Mouse (Mus musculus) heart, adult 2 months (tissue): Measurements from ENCODE around the gene Pou3f4. TPM values are rescaled to one million over a fixed set of nuclear protein-coding genes. Genes with fewer than 3 reads are reported as not detected.
"Not testable (repeated sequence)": the region's sequence is repeated elsewhere in the genome, so short reads cannot be mapped to it uniquely, and the experiment has no call there.

ENCODE experiments used
- DNase-seq, 2 experiments: peaks; one replicate each; pipeline ENCODE4 v3.0.0; 2021
- H3K27ac ChIP-seq: fragments of 200-600 bp; 2 replicates; pipeline ENCODE4 v1.8.1; 2022
- H3K27me3 ChIP-seq: fragments of 200-500 bp; 2 replicates; pipeline ENCODE4 v1.6.1; 2012; ENCODE audit warnings: mild to moderate bottlenecking, low read length, inconsistent platforms, mixed read lengths; ENCODE audit not compliant: control insufficient read depth, insufficient read depth
- H3K36me3 ChIP-seq: fragments of 200-500 bp; 2 replicates; pipeline ENCODE4 v1.6.1; 2012; ENCODE audit warnings: low read length, inconsistent platforms; ENCODE audit not compliant: control insufficient read depth, insufficient read depth
- H3K4me1 ChIP-seq: fragments of 200-500 bp; 2 replicates; pipeline ENCODE4 v1.6.1; 2011; ENCODE audit warnings: low read length; ENCODE audit not compliant: control insufficient read depth, insufficient read depth
- H3K4me3 ChIP-seq: fragments of 200-600 bp; 2 replicates; pipeline ENCODE4 v1.8.1; 2022
- H3K79me2 ChIP-seq: fragments of 200-500 bp; replicated peaks from 2 replicates; pipeline ENCODE4 v1.6.1; 2012; ENCODE audit warnings: mild to moderate bottlenecking, inconsistent platforms, low read length, moderate library complexity, mixed read lengths; ENCODE audit not compliant: control insufficient read depth, insufficient read depth
- H3K9ac ChIP-seq: fragments of 200-500 bp; 2 replicates; pipeline ENCODE4 v1.6.1; 2012; ENCODE audit warnings: low read depth, mild to moderate bottlenecking, control low read depth, inconsistent platforms, low read length, mixed read lengths
- CTCF ChIP-seq: fragments of 200-600 bp; IDR thresholded peaks from 2 replicates; pipeline ENCODE4 v1.8.1; 2022; ENCODE audit warnings: antibody characterized with exemption, mild to moderate bottlenecking, moderate library complexity
- EP300 ChIP-seq: fragments of 200-500 bp; IDR thresholded peaks from 2 replicates; pipeline ENCODE4 v1.6.1; 2011; ENCODE audit warnings: low read depth, low read length, control low read depth; ENCODE audit not compliant: insufficient read depth
- POLR2A ChIP-seq: fragments of 200-500 bp; IDR thresholded peaks from 2 replicates; pipeline ENCODE4 v1.6.1; 2011; ENCODE audit warnings: mild to moderate bottlenecking, low read depth, low read length, control low read depth; ENCODE audit not compliant: insufficient read depth
- WGBS: fragments of 180-500 bp; shearing (Covaris S2); methylation state at CpG from one replicate; pipeline ENCODE4 v1.1.7; 2018; 5-methylcytosine and 5-hydroxymethylcytosine counted together
- intact Hi-C: fragments of 180-260 bp; cut with DNase I; formaldehyde crosslinking; loops from one replicate; pipeline ENCODE4 v1.15.1; 2025
- long read RNA-seq: library from polyadenylated mRNA; stranded (forward); transcript quantifications from one replicate; pipeline ENCODE4 v2.0.0, GENCODE M21; 2021
- polyA plus RNA-seq: library from polyadenylated mRNA; depleted of rRNA; stranded (reverse); fragments of >200 nt; gene quantifications from 2 replicates; pipeline ENCODE4 v1.2.3, GENCODE M21; 2012; rRNA removed
- total RNA-seq, 2 experiments: library from RNA; stranded (reverse); gene quantifications; 2 replicates each; pipeline ENCODE4 v1.2.3; 2021

Pou3f4 gene
- total RNA-seq (not detected), polyA plus RNA-seq (not detected in 2 replicates)
- long read RNA-seq = 0 reads

- TF ChIP-seq CTCF (no peak), EP300 (no peak), POLR2A (no peak)
- Histone ChIP-seq H3K4me1 (no peaks in the 10 kb centered on the region), H3K9ac (no peak within 1 kb of the TSS), H3K4me3 (no peak within 1 kb of the TSS), H3K36me3 (no peaks in the 10 kb centered on the region), H3K27ac (no peak within 1 kb of the TSS), H3K27me3 (0 out of 2 replicates have a peak, but pooled peaks cover 2% of the 10 kb centered on the region), H3K79me2 (no peaks in the 10 kb centered on the region)
- WGBS = 14% methylated on average over 20 of the region's 20 CpGs
- intact Hi-C loops = no loop called here
- DNase-seq = peak in 1 of 2 experiments; percentile 2
These were observed at the start of gene Pou3f4 for GRCm38 (mm10) chrX:110814151-110814571. Gene Pou3f4 (plus strand): TSS chrX:110814280.

- Histone ChIP-seq H3K4me1 (no peaks in the 10 kb centered on the region), H3K27ac (no peak overlapping the region), H3K4me3 (no peak overlapping the region), H3K36me3 (no peaks in the 10 kb centered on the region), H3K79me2 (no peaks in the 10 kb centered on the region), H3K27me3 (no peaks in the 10 kb centered on the region), H3K9ac (no peak overlapping the region)
- DNase-seq = no peak
- TF ChIP-seq CTCF (no peak), EP300 (no peak), POLR2A (no peak)
- WGBS = 30% methylated on average over 1 of the region's 1 CpGs
- intact Hi-C loops = no loop called here
These were observed 48.1 kb upstream of the Pou3f4 start for GRCm38 (mm10) chrX:110765939-110766338.

- H3K36me3 ChIP-seq, H3K79me2 ChIP-seq, H3K9ac ChIP-seq, DNase-seq, H3K4me3 ChIP-seq, H3K4me1 ChIP-seq, H3K27me3 ChIP-seq, H3K27ac ChIP-seq, intact Hi-C loops: not testable (repeated sequence)
These were observed 39.3 kb upstream of the Pou3f4 start for GRCm38 (mm10) chrX:110774807-110775206.

- H3K79me2 ChIP-seq = no peaks in the 10 kb centered on the region
- WGBS = 47% methylated on average over 2 of the region's 2 CpGs
These were observed 11.6 kb upstream of the Pou3f4 start for GRCm38 (mm10) chrX:110802502-110802901.

GRCm38 (mm10) chrX:110810001-110810578 lies 4.0 kb upstream of the Pou3f4 start:
- Histone ChIP-seq H3K9ac (no peak overlapping the region), H3K4me1 (no peaks in the 10 kb centered on the region), H3K27ac (no peak overlapping the region), H3K36me3 (no peaks in the 10 kb centered on the region), H3K27me3 (no peaks in the 10 kb centered on the region), H3K79me2 (no peaks in the 10 kb centered on the region), H3K4me3 (no peak overlapping the region)
- 40% methylated on average over 4 of the region's 4 CpGs for WGBS
- DNase-seq = no peak
- TF ChIP-seq CTCF (no peak), EP300 (no peak), POLR2A (no peak)
- intact Hi-C loops = no loop called here

More at GRCm38 (mm10) chrX:110802502-110802901, 11.6 kb upstream of the Pou3f4 start:
- Histone ChIP-seq H3K36me3 (no peaks in the 10 kb centered on the region), H3K4me3 (no peak overlapping the region), H3K4me1 (no peaks in the 10 kb centered on the region), H3K27ac (no peak overlapping the region), H3K27me3 (no peaks in the 10 kb centered on the region), H3K9ac (no peak overlapping the region)
- intact Hi-C loops = no loop called here
- DNase-seq = no peak
- TF ChIP-seq EP300 (no peak), CTCF (no peak), POLR2A (no peak)

GRCm38 (mm10) chrX:110810753-110811506 lies 3.1 kb upstream of the Pou3f4 start:
- 46% methylated on average over 5 of the region's 5 CpGs for WGBS

More at GRCm38 (mm10) chrX:110810753-110811506, 3.1 kb upstream of the Pou3f4 start:
- Histone ChIP-seq H3K4me1 (no peaks in the 10 kb centered on the region), H3K9ac (no peak overlapping the region), H3K36me3 (no peaks in the 10 kb centered on the region), H3K27ac (no peak overlapping the region), H3K4me3 (no peak overlapping the region), H3K27me3 (no peaks in the 10 kb centered on the region), H3K79me2 (no peaks in the 10 kb centered on the region)
- intact Hi-C loops = no loop called here
- no peak for TF ChIP-seq EP300
- TF ChIP-seq POLR2A = no peak
- no peak for TF ChIP-seq CTCF
- DNase-seq = no peak
